Mouse (Mus musculus) hindbrain, embryonic 15.5 days (tissue): Measurements from ENCODE around the gene Rab4a. TPM values are rescaled to one million over a fixed set of nuclear protein-coding genes. Genes with fewer than 3 reads are reported as not detected.
A peak's percentile ranks its signal among the peaks of the same experiment; 100 is the strongest.

Source experiments
- ATAC-seq: fragments of 200-750 bp; cut with Nextera tagmentation; 2 replicates; pipeline ENCODE4 v1.8.0; 2017; ENCODE audit warnings: low read depth, moderate number of reproducible peaks, moderate TSS enrichment; ENCODE audit not compliant: low FRiP score
- H3K27ac ChIP-seq: fragments of 300-500 bp; sonication (generic); replicated peaks from 2 replicates; pipeline ENCODE4 v1.5.1; 2015; ENCODE audit warnings: mild to moderate bottlenecking, inconsistent platforms
- H3K27me3 ChIP-seq: fragments of 300-500 bp; sonication (generic); 2 replicates; pipeline ENCODE4 v1.6.1; 2015; ENCODE audit warnings: control low read depth, inconsistent platforms
- H3K36me3 ChIP-seq: fragments of 300-500 bp; sonication (generic); 2 replicates; pipeline ENCODE4 v1.6.1; 2015; ENCODE audit warnings: control low read depth, inconsistent platforms
- H3K4me1 ChIP-seq: fragments of 300-500 bp; sonication (generic); replicated peaks from 2 replicates; pipeline ENCODE4 v1.6.1; 2015; ENCODE audit warnings: control low read depth, inconsistent platforms
- H3K4me2 ChIP-seq: fragments of 300-500 bp; sonication (generic); 2 replicates; pipeline ENCODE4 v1.6.1; 2015; ENCODE audit warnings: moderate library complexity, mild to moderate bottlenecking, inconsistent platforms
- H3K4me3 ChIP-seq: fragments of 300-500 bp; sonication (generic); 2 replicates; pipeline ENCODE4 v1.5.1; 2015; ENCODE audit warnings: mild to moderate bottlenecking, inconsistent platforms
- H3K9ac ChIP-seq: fragments of 300-500 bp; sonication (generic); 2 replicates; pipeline ENCODE4 v1.6.1; 2015; ENCODE audit warnings: inconsistent platforms
- H3K9me3 ChIP-seq: fragments of 300-500 bp; sonication (generic); 2 replicates; pipeline ENCODE4 v1.6.1; 2016; ENCODE audit warnings: control low read depth, inconsistent platforms
- WGBS: fragments of 180-500 bp; shearing (Covaris S2); methylation state at CpG from one replicate; pipeline ENCODE4 v1.1.7; 2015; 5-methylcytosine and 5-hydroxymethylcytosine counted together
- polyA plus RNA-seq: library from polyadenylated mRNA; unstranded; fragments of >200 nt; fragmentation: Nextera tagmentation; extraction: Ambion mirVana; gene quantifications from 2 replicates; pipeline ENCODE4 v1.2.1, GENCODE M21; 2015

Gene Rab4a
- polyA plus RNA-seq, 1 experiment from 2014 or later, result 82.2 TPM

- no peak overlapping the region for H3K9ac ChIP-seq
- H3K4me2 ChIP-seq, result no peak overlapping the region
- no peaks in the 10 kb centered on the region for H3K9me3 ChIP-seq
- no peak for ATAC-seq
- 24% methylated on average over 16 of the region's 16 CpGs for WGBS
- H3K27ac ChIP-seq, result no peak overlapping the region
- H3K4me1 ChIP-seq, result peaks cover 16% of the 10 kb centered on the region
- no peaks in the 10 kb centered on the region for H3K36me3 ChIP-seq
- no peaks in the 10 kb centered on the region for H3K27me3 ChIP-seq
- H3K4me3 ChIP-seq, result no peak overlapping the region
Observed at GRCm38 (mm10) chr8:123791101-123791844, 14.5 kb upstream of the Rab4a start.

GRCm38 (mm10) chr8:123791845-123792225, 13.9 kb upstream of the Rab4a start:
- H3K36me3 ChIP-seq, result no peaks in the 10 kb centered on the region
- no peak overlapping the region for H3K9ac ChIP-seq
- 58% methylated on average over 7 of the region's 7 CpGs for WGBS
- no peak overlapping the region for H3K4me3 ChIP-seq
- ATAC-seq, result no peak
- no peaks in the 10 kb centered on the region for H3K9me3 ChIP-seq
- H3K27ac ChIP-seq, result no peak overlapping the region
- H3K4me2 ChIP-seq, result no peak overlapping the region
- no peaks in the 10 kb centered on the region for H3K27me3 ChIP-seq
- peaks cover 16% of the 10 kb centered on the region for H3K4me1 ChIP-seq

GRCm38 (mm10) chr8:123793900-123794299, 11.9 kb upstream of the Rab4a start:
- no peak overlapping the region for H3K9ac ChIP-seq
- no peak overlapping the region for H3K27ac ChIP-seq
- peaks cover 16% of the 10 kb centered on the region for H3K4me1 ChIP-seq
- no peak for ATAC-seq
- no peaks in the 10 kb centered on the region for H3K36me3 ChIP-seq
- H3K4me3 ChIP-seq, result no peak overlapping the region
- WGBS, result 49% methylated on average over 10 of the region's 10 CpGs
- no peaks in the 10 kb centered on the region for H3K9me3 ChIP-seq
- no peaks in the 10 kb centered on the region for H3K27me3 ChIP-seq
- no peak overlapping the region for H3K4me2 ChIP-seq

DNA sequence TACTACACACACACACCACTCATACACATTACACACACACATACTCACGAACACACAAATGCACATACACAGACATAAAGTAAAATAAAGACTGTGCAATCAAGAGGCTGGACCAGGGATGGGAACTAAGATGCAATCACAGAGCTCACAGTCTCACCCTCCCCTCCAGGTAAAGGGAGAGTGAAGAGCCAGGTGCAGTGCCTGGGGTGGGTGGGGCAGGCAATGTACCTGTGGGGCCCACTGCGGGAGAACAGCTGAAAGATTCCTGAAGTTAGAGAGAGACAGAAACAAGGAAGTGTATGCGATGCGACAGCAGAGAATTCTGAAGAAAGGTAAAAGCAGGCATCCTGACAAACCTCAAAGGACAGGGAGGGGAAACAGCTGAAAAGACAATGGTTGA, 11.0 kb upstream of the Rab4a start:
- no peak for ATAC-seq
- 85% methylated on average over 4 of the region's 4 CpGs for WGBS

DNA sequence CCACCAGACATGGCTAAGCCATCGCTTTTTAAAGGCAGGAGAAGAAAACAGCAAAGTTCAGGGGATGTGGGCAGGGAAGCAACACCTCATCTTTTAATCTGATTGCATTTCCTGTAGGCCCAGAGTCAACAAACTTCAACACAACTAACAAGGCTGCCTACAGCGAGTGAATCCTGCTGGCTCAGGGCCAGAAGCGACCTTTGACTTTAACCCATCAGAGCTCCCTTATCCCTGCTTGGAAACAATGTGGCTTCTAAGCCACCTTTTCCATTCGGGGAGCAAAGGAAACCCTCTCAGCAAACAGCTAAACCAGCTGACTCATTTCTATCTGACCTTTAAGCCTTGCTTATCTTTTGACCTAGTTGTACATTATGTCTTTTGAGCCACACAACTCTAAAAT, 9.0 kb upstream of the Rab4a start:
- H3K27me3 ChIP-seq, result no peaks in the 10 kb centered on the region
- no peaks in the 10 kb centered on the region for H3K9me3 ChIP-seq
- no peak for ATAC-seq
- no peak overlapping the region for H3K9ac ChIP-seq
- H3K27ac ChIP-seq, result no peak overlapping the region
- H3K4me3 ChIP-seq, result no peak overlapping the region
- no peaks in the 10 kb centered on the region for H3K36me3 ChIP-seq
- WGBS, result 55% methylated on average over 4 of the region's 4 CpGs
- H3K4me2 ChIP-seq, result no peak overlapping the region
- H3K4me1 ChIP-seq, result no peaks in the 10 kb centered on the region

More for the DNA sequence above, 11.0 kb upstream of the Rab4a start:
- Histone ChIP-seq H3K27me3 (no peaks in the 10 kb centered on the region), H3K4me2 (no peak overlapping the region), H3K9ac (no peak overlapping the region), H3K9me3 (no peaks in the 10 kb centered on the region), H3K4me1 (peaks cover 16% of the 10 kb centered on the region), H3K4me3 (no peak overlapping the region), H3K36me3 (no peaks in the 10 kb centered on the region), H3K27ac (no peak overlapping the region)

DNA sequence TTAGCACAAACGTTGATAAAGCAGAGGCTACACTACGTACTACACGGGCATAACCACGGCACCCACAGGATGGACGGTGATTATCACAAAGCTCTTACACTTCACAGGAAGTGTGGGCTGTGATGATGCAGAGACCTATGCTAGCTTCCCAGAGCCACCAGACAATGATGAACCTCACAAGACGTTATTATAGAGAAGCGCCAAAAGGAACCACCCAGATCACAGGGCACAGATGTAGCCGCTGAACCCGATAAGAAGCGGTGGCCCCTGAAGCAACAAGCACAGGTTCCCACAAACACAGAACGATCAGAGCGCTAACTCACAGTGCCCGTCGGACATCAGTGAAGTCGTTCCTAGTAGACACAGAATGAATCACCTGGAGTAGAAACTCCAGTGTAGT, 7.9 kb upstream of the Rab4a start:
- H3K4me2 ChIP-seq, result no peak overlapping the region
- no peaks in the 10 kb centered on the region for H3K4me1 ChIP-seq
- no peaks in the 10 kb centered on the region for H3K27me3 ChIP-seq
- H3K9me3 ChIP-seq, result no peaks in the 10 kb centered on the region
- no peak overlapping the region for H3K27ac ChIP-seq
- H3K9ac ChIP-seq, result no peak overlapping the region
- H3K36me3 ChIP-seq, result no peaks in the 10 kb centered on the region
- no peak for ATAC-seq
- 92% methylated on average over 15 of the region's 15 CpGs for WGBS
- no peak overlapping the region for H3K4me3 ChIP-seq

DNA sequence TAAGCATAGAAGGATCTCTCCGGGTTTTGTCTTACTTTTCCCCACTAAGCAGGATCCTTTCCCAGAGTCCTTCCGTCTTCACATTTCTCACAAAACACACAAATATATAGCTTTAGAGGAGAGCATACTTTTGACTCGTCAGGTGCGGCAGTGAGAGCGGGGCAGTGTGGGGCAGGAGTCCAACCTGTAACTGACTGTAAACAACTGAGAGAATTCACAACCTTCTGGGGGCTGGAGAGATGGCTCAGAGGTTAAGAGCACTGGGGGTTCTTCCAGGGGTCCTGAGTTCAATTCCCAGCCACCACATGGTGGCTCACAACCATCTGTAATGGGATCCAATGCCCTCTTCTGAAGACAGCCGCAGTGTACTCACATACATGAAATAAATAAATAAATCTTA, 6.4 kb upstream of the Rab4a start:
- H3K36me3 ChIP-seq, result no peaks in the 10 kb centered on the region
- H3K4me1 ChIP-seq, result no peaks in the 10 kb centered on the region
- H3K4me3 ChIP-seq, result no peak overlapping the region
- WGBS, result 91% methylated on average over 6 of the region's 6 CpGs
- ATAC-seq, result no peak
- H3K27ac ChIP-seq, result no peak overlapping the region
- H3K9ac ChIP-seq, result no peak overlapping the region
- H3K4me2 ChIP-seq, result no peak overlapping the region
- H3K9me3 ChIP-seq, result no peaks in the 10 kb centered on the region
- no peaks in the 10 kb centered on the region for H3K27me3 ChIP-seq

DNA sequence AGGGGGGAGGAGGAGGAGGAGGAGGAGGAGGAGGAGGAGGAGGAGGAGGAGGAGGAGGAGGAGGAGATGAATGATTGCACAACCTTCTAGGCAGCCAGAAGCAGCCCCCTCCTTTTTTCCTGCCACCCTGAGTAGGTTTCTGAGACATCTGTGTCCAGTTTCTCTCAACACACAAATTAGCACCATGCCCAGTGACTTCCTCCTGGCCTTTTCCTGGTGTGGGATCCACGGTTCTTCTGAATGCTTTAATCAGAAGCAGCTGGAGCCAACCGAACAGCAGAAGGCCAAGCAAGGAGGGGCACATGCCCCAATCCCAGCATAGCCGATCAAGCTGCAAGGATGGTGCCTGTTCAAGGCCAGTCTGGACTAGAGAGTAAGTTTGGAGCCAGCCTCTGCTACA, 5.9 kb upstream of the Rab4a start:
- Histone ChIP-seq H3K9ac (no peak overlapping the region), H3K4me1 (no peaks in the 10 kb centered on the region), H3K9me3 (no peaks in the 10 kb centered on the region), H3K27me3 (no peaks in the 10 kb centered on the region), H3K4me2 (no peak overlapping the region), H3K27ac (no peak overlapping the region), H3K4me3 (no peak overlapping the region), H3K36me3 (no peaks in the 10 kb centered on the region)
- no peak for ATAC-seq
- WGBS, result 65% methylated on average over 3 of the region's 3 CpGs

GRCm38 (mm10) chr8:123800867-123801266, 4.9 kb upstream of the Rab4a start:
- Histone ChIP-seq H3K27ac (no peak overlapping the region), H3K36me3 (no peaks in the 10 kb centered on the region), H3K4me2 (no peak overlapping the region), H3K9me3 (no peaks in the 10 kb centered on the region), H3K9ac (no peak overlapping the region), H3K4me3 (no peak overlapping the region), H3K27me3 (no peaks in the 10 kb centered on the region), H3K4me1 (peaks cover 7% of the 10 kb centered on the region)
- ATAC-seq, result no peak
- 92% methylated on average over 7 of the region's 7 CpGs for WGBS

- H3K27me3 ChIP-seq, result no peaks in the 10 kb centered on the region
- H3K4me3 ChIP-seq, result no peak overlapping the region
- no peaks in the 10 kb centered on the region for H3K9me3 ChIP-seq
- no peak overlapping the region for H3K27ac ChIP-seq
- no peak overlapping the region for H3K4me2 ChIP-seq
- no peak for ATAC-seq
- WGBS, result 81% methylated on average over 2 of the region's 2 CpGs
- H3K9ac ChIP-seq, result no peak overlapping the region
- H3K4me1 ChIP-seq, result peaks cover 9% of the 10 kb centered on the region
- no peaks in the 10 kb centered on the region for H3K36me3 ChIP-seq
Observed at GRCm38 (mm10) chr8:123801538-123801937, 4.2 kb upstream of the Rab4a start.

DNA sequence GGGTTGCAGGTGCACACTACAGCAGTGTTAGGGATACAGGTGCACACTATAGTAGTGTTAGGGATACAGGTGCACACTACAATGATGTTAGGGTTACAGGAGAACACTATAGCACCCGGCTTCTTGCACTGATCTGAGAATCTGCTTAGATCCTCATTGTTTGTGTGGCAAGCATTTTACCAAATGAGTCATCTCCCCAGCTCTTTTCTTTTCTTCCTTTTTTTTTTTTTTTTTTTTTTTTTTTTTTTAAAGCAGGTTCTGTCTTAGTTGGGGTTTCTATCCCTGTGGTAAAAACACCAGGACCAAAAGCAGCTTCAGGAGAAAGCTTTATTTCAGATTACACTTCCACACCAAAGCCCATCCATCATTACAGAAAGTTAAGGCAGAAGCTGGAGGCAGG, 2.1 kb upstream of the Rab4a start:
- peaks cover 29% of the 10 kb centered on the region for H3K4me1 ChIP-seq
- H3K4me3 ChIP-seq, result no peak overlapping the region
- no peak for ATAC-seq
- H3K9me3 ChIP-seq, result no peaks in the 10 kb centered on the region
- H3K27ac ChIP-seq, result no peak overlapping the region
- no peaks in the 10 kb centered on the region for H3K36me3 ChIP-seq
- H3K4me2 ChIP-seq, result no peak overlapping the region
- WGBS, result 89% methylated on average over 1 of the region's 1 CpGs
- H3K27me3 ChIP-seq, result no peaks in the 10 kb centered on the region
- H3K9ac ChIP-seq, result no peak overlapping the region

- no peak for ATAC-seq
- no peaks in the 10 kb centered on the region for H3K36me3 ChIP-seq
- no peak overlapping the region; the same call in 1 of the 2 replicates for H3K4me2 ChIP-seq
- WGBS, result 84% methylated on average over 7 of the region's 7 CpGs
- H3K9ac ChIP-seq, result no peak overlapping the region
- H3K4me1 ChIP-seq, result peaks cover 35% of the 10 kb centered on the region
- no peaks in the 10 kb centered on the region for H3K27me3 ChIP-seq
- no peaks in the 10 kb centered on the region for H3K9me3 ChIP-seq
- H3K4me3 ChIP-seq, result no peak overlapping the region
- H3K27ac ChIP-seq, result no peak overlapping the region
Observed at GRCm38 (mm10) chr8:123804586-123804985, 1.2 kb upstream of the Rab4a start.

DNA sequence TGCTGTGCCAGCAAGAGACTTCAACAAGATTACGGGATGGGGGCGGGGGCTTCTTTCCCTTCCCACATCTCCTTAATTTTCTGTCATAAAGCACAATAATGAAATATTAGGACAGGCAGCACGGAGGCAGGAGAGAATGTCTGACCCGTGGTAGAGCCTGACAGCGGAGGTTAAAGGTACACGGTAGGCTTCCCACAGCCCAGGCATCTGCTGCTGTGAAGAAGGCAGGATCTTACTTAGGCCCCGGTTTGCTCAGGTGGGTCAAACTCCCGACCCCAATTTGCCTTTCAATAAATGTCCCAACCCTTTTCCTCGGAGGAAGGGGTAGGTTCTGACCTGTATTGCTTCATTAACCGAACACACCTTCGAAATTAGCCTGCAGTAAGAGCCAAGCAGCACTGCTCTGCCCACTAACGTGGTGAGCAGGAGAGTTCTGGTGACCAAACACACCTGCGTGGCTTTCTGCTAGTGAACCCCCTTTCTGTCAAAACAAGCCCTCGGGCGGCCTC, 522 bp upstream of the Rab4a start:
- H3K27ac ChIP-seq, result peak overlapping the region; percentile 86
- H3K4me3 ChIP-seq, result peak overlapping the region; percentile 84
- H3K9me3 ChIP-seq, result no peaks in the 10 kb centered on the region
- H3K9ac ChIP-seq, result peak overlapping the region; percentile 94
- peak overlapping the region; percentile 90 for H3K4me2 ChIP-seq
- ATAC-seq, result peak; percentile 53
- no peaks in the 10 kb centered on the region for H3K27me3 ChIP-seq
- H3K4me1 ChIP-seq, result peaks cover 35% of the 10 kb centered on the region
- 14% methylated on average over 15 of the region's 15 CpGs for WGBS
- H3K36me3 ChIP-seq, result no peaks in the 10 kb centered on the region
